In genomic region chr2:33445741-33446140, GRCm38 (mm10) we compare ENCODE assay signal across 23 mouse cellular contexts. TPM values are rescaled to one million over a fixed set of nuclear protein-coding genes. Genes with fewer than 3 reads are reported as not detected.
DNase-seq lines count a peak whose midpoint lies in the region; ATAC-seq and TF ChIP-seq lines count a peak whose summit lies in the region.
"Had no signal": no experiment of that assay in that cellular context is flagged by ENCODE, and none has a peak within 500 bp of the region (broad histone marks: within the 10 kb centered on the region; RNA-seq: fewer than 3 reads in every experiment).

No protein-coding gene starts in this region.

- H3K27me3 ChIP-seq in liver, adult 2 months (ENCODE audit: control insufficient read depth, insufficient read depth, low read length) = no peaks in the 10 kb centered on the region
- peaks cover 5% of the 10 kb centered on the region; the same call in 1 of the 2 replicates for H3K27me3 ChIP-seq in liver, embryonic 12.5 days (replicated peaks)
- no peaks in the 10 kb centered on the region for H3K27me3 ChIP-seq in forebrain, embryonic 14.5 days (replicated peaks; ENCODE audit: control insufficient read depth, insufficient read depth, low read length)
- H3K27me3 ChIP-seq: embryonic facial prominence, embryonic 15.5 days; forebrain, embryonic 12.5 days; forebrain, embryonic 15.5 days; Patski had no signal

- H3K9ac ChIP-seq in liver, adult 2 months (ENCODE audit: low read depth, low read length) = no peak overlapping the region; the same call in 1 of the 2 replicates
- H3K9ac ChIP-seq in liver, embryonic 12.5 days = no peak overlapping the region
- H3K9ac ChIP-seq in ES-E14 (ENCODE audit: insufficient read depth, low read depth, low read length, poor library complexity, severe bottlenecking) = no peak overlapping the region
- no peak overlapping the region for H3K9ac ChIP-seq in forebrain, embryonic 14.5 days (ENCODE audit: low read length)
- H3K9ac ChIP-seq: embryonic facial prominence, embryonic 13.5 days; embryonic facial prominence, embryonic 15.5 days; forebrain, embryonic 12.5 days; forebrain, embryonic 15.5 days; forebrain, postnatal 0 days had no signal

- in situ Hi-C loops in ES-E14 (cut with MboI; ENCODE audit: low sequenced_read_pairs in 2 of 2, unreplicated experiment in 2 of 2) = no loop called here

- no peak overlapping the region for H3K27ac ChIP-seq in liver, adult 2 months (replicated peaks; ENCODE audit: insufficient read depth, low read depth, low read length)
- H3K27ac ChIP-seq in liver, embryonic 12.5 days = no peak overlapping the region
- H3K27ac ChIP-seq in ES-E14 (ENCODE audit: insufficient read depth, low read depth, low read length, poor library complexity, severe bottlenecking) = peak overlapping the region; percentile 67; the same call in 1 of the 2 replicates
- no peak overlapping the region for H3K27ac ChIP-seq in forebrain, embryonic 14.5 days (ENCODE audit: low read depth, low read length)
- H3K27ac ChIP-seq: forebrain, embryonic 10.5 days; forebrain, embryonic 12.5 days; forebrain, embryonic 15.5 days had no signal

- no peaks in the 10 kb centered on the region for H3K79me2 ChIP-seq in liver, adult 2 months (ENCODE audit: control insufficient read depth, insufficient read depth, low read length)

- no peak for TF ChIP-seq POLR2A in liver, adult 2 months (IDR thresholded peaks at IDR 0.05; ENCODE audit: extremely low read depth, insufficient read depth, low read length)

- TF ChIP-seq CTCF in liver, adult 2 months (IDR thresholded peaks at IDR 0.05; ENCODE audit: low read depth, low read length) = no peak

- no peak overlapping the region for H3K4me3 ChIP-seq in liver, adult 2 months (ENCODE audit: insufficient read depth, low read depth, low read length)
- H3K4me3 ChIP-seq in liver, embryonic 12.5 days = no peak overlapping the region
- H3K4me3 ChIP-seq in ES-E14 (ENCODE audit: insufficient read depth in 1 of 2, low read depth in 1 of 2, low read length in 2 of 2, poor library complexity in 1 of 2, severe bottlenecking in 1 of 2) = no peak overlapping the region
- no peak overlapping the region for H3K4me3 ChIP-seq in forebrain, embryonic 14.5 days (ENCODE audit: low read depth, low read length)
- H3K4me3 ChIP-seq: embryonic facial prominence, embryonic 13.5 days; embryonic facial prominence, embryonic 15.5 days; erythroblast, embryonic 14.5 days; forebrain, embryonic 10.5 days; forebrain, embryonic 12.5 days; forebrain, embryonic 15.5 days had no signal

- 27% methylated on average over 5 of the region's 5 CpGs for WGBS in liver, adult 2 months
- 76% methylated on average over 5 of the region's 5 CpGs for WGBS in liver, embryonic 12.5 days (ENCODE audit: insufficient replicate concordance)
- WGBS in forebrain, embryonic 14.5 days = 92% methylated on average over 5 of the region's 5 CpGs

- H3K4me1 ChIP-seq in liver, adult 2 months (ENCODE audit: control insufficient read depth, insufficient read depth, low read length) = peaks cover 21% of the 10 kb centered on the region
- no peaks in the 10 kb centered on the region for H3K4me1 ChIP-seq in liver, embryonic 12.5 days
- peaks cover 31 to 36% of the 10 kb centered on the region in 2 experiments for H3K4me1 ChIP-seq in ES-E14 (ENCODE audit: control insufficient read depth in 2 of 2, insufficient read depth in 2 of 2, low read length in 2 of 2, poor library complexity in 1 of 2)
- no peaks in the 10 kb centered on the region for H3K4me1 ChIP-seq in forebrain, embryonic 14.5 days (ENCODE audit: control insufficient read depth, insufficient read depth, low read length)
- H3K4me1 ChIP-seq: embryonic facial prominence, embryonic 13.5 days had no signal

- no peak overlapping the region for H3K4me2 ChIP-seq in liver, embryonic 12.5 days
- no peak overlapping the region for H3K4me2 ChIP-seq in forebrain, embryonic 14.5 days (ENCODE audit: low read length)
- H3K4me2 ChIP-seq: embryonic facial prominence, embryonic 13.5 days; embryonic facial prominence, embryonic 15.5 days; forebrain, embryonic 12.5 days; forebrain, embryonic 15.5 days had no signal

- DNase-seq in adrenal gland, adult 2 months = peak; percentile 60
- DNase-seq in adrenal gland, postnatal 4 days (ENCODE audit: low spot score in 2 of 2) = no peak
- DNase-seq in liver, adult 2 months (ENCODE audit: extremely low read depth, low read depth, low spot score) = peak; percentile 81
- no peak for DNase-seq in ES-E14 (ENCODE audit: low read depth, low spot score)
- no peak for DNase-seq in forebrain, embryonic 14.5 days (ENCODE audit: low spot score)
- DNase-seq in Muller cell, postnatal 12 days (ENCODE audit: inconsistent ontology term) = no peak
- DNase-seq: adrenal gland, postnatal 10 days; cerebellum, adult 18-20 months; cerebellum, adult 8-10 months; cerebellum, adult 9-11 months; cerebellum, postnatal 14 days; cerebellum, postnatal 36 days; embryo, embryonic 11 days; forebrain, postnatal 0 days had no signal

- no peak for ATAC-seq in liver, embryonic 12.5 days
- ATAC-seq in forebrain, embryonic 14.5 days = no peak
- ATAC-seq: activated CD4-positive, CD25-positive, alpha-beta regulatory T cell, adult 4 months; forebrain, embryonic 15.5 days; forebrain, postnatal 0 days; Patski had no signal

- peaks cover 6% of the 10 kb centered on the region; the same call in 1 of the 2 replicates for H3K36me3 ChIP-seq in liver, adult 2 months (ENCODE audit: control insufficient read depth, insufficient read depth, low read length)
- H3K36me3 ChIP-seq in liver, embryonic 12.5 days = peaks cover 22% of the 10 kb centered on the region
- peaks cover 13% of the 10 kb centered on the region for H3K36me3 ChIP-seq in ES-E14 (ENCODE audit: control insufficient read depth, insufficient read depth, low read length, poor library complexity, severe bottlenecking)
- peaks cover 20% of the 10 kb centered on the region for H3K36me3 ChIP-seq in forebrain, embryonic 14.5 days (ENCODE audit: control insufficient read depth, insufficient read depth, low read length)

- no peaks in the 10 kb centered on the region for H3K9me3 ChIP-seq in liver, embryonic 12.5 days (replicated peaks)
- H3K9me3 ChIP-seq in ES-E14 (ENCODE audit: control insufficient read depth, insufficient read depth, low read depth, low read length) = no peaks in the 10 kb centered on the region
- H3K9me3 ChIP-seq in forebrain, embryonic 14.5 days (replicated peaks; ENCODE audit: control insufficient read depth, low read length) = no peaks in the 10 kb centered on the region
- H3K9me3 ChIP-seq: embryonic facial prominence, embryonic 13.5 days; embryonic facial prominence, embryonic 15.5 days; forebrain, embryonic 10.5 days; forebrain, embryonic 12.5 days; forebrain, embryonic 15.5 days had no signal

TF ChIP-seq in ES-E14, 5 proteins besides CTCF, POLR2A, EP300 and RAD21:
- TF ChIP-seq ZNF384 (IDR thresholded peaks at IDR 0.05; ENCODE audit: low read depth, low read length) (no peak), CHD2 (IDR thresholded peaks at IDR 0.05; ENCODE audit: low read depth, low read length) (no peak), HCFC1 (IDR thresholded peaks at IDR 0.05; ENCODE audit: borderline replicate concordance, insufficient read depth, low read length) (no peak), ZC3H11A (IDR thresholded peaks at IDR 0.05; ENCODE audit: borderline replicate concordance, low read depth, low read length) (no peak), MAFK (IDR thresholded peaks at IDR 0.05; ENCODE audit: insufficient read depth, low read depth, low read length) (no peak)
TF ChIP-seq in ES-E14: peak in this region for 0.

RNA-seq across cellular contexts. Expression of gene Zbtb34, which starts 14.6 kb away (rescaled TPM):
- 1 to 10 TPM; 6.4 to 7.1 TPM for total RNA-seq in adrenal gland, adult 2 months (2021)
- 2.4 and 3.8 TPM in 2 replicates for polyA plus RNA-seq in adrenal gland, adult 2 months (2012; rRNA removed)
- 10 to 100 TPM; 22.9 TPM for total RNA-seq in adrenal gland, postnatal 4 days (2021)
- total RNA-seq in liver, adult 2 months (2014; rRNA removed) = 1.9 and 3.1 TPM in 2 replicates
- 2.5 and 2.8 TPM in 2 replicates for polyA plus RNA-seq in liver, adult 2 months (2012; rRNA removed)
- 3.6 and 3.7 TPM in 2 replicates for polyA plus RNA-seq in liver, embryonic 12.5 days (2016; fragmentation: Nextera tagmentation; extraction: Ambion mirVana)
- total RNA-seq in ES-E14 (2012; rRNA removed) = 13.4 and 16.5 TPM in 2 replicates
- 5.1 and 6.3 TPM in 2 replicates for polyA plus RNA-seq in forebrain, embryonic 14.5 days (2014; fragmentation: Nextera tagmentation; extraction: Ambion mirVana)

RNA-seq across cellular contexts. Expression of gene Zbtb43, which starts 22.6 kb away (rescaled TPM):
- total RNA-seq in adrenal gland, adult 2 months (2021) = 10 to 100 TPM; 19.9 to 26.4 TPM
- 3.5 and 4.9 TPM in 2 replicates for polyA plus RNA-seq in adrenal gland, adult 2 months (2012; rRNA removed)
- 10 to 100 TPM; 21.5 to 24.1 TPM for total RNA-seq in adrenal gland, postnatal 4 days (2021)
- 19.6 and 21.6 TPM in 2 replicates for total RNA-seq in liver, adult 2 months (2014; rRNA removed)
- 8.5 and 9.0 TPM in 2 replicates for polyA plus RNA-seq in liver, adult 2 months (2012; rRNA removed)
- 8.4 TPM in 2 replicates for polyA plus RNA-seq in liver, embryonic 12.5 days (2016; fragmentation: Nextera tagmentation; extraction: Ambion mirVana)
- 31.3 and 32.0 TPM in 2 replicates for total RNA-seq in ES-E14 (2012; rRNA removed)
- polyA plus RNA-seq in forebrain, embryonic 14.5 days (2014; fragmentation: Nextera tagmentation; extraction: Ambion mirVana) = 29.0 and 33.2 TPM in 2 replicates

Comparison
In these comparisons a context has a peak if more than half of its experiments do, and no peak if none do; other contexts are left out.
1. DNase-seq: peak in adrenal gland, adult 2 months (single experiment) and liver, adult 2 months (single experiment); none in adrenal gland, postnatal 4 days (0 of 2), ES-E14 (single experiment), forebrain, embryonic 14.5 days (single experiment) and Muller cell, postnatal 12 days (single experiment).